Mouse (Mus musculus) embryonic fibroblast, embryonic 13.5 days (primary cell): ENCODE data around the gene Olfr818. TPM values are rescaled to one million over a fixed set of nuclear protein-coding genes. Genes with fewer than 3 reads are reported as not detected.
"Not testable (repeated sequence)": the region's sequence is repeated elsewhere in the genome, so short reads cannot be mapped to it uniquely, and the experiment has no call there.

Experiments used
- H3K27ac ChIP-seq: 2 replicates; pipeline ENCODE4 v1.5.1; 2012; ENCODE audit warnings: low read length, control low read depth, inconsistent platforms; ENCODE audit not compliant: insufficient read depth
- H3K4me1 ChIP-seq: 2 replicates; pipeline ENCODE4 v1.6.1; 2011; ENCODE audit warnings: low read length; ENCODE audit not compliant: control insufficient read depth, insufficient read depth
- H3K4me3 ChIP-seq: 2 replicates; pipeline ENCODE4 v1.5.1; 2011; ENCODE audit warnings: mild to moderate bottlenecking, control low read depth, low read length; ENCODE audit not compliant: insufficient read depth
- CTCF ChIP-seq: IDR thresholded peaks from 2 replicates; pipeline ENCODE4 v1.5.1; 2011; ENCODE audit warnings: mild to moderate bottlenecking, control low read depth, low read length, moderate library complexity, borderline replicate concordance; ENCODE audit not compliant: insufficient read depth
- POLR2A ChIP-seq: IDR thresholded peaks from 2 replicates; pipeline ENCODE4 v1.6.1; 2011; ENCODE audit warnings: low read depth, mild to moderate bottlenecking, control low read depth, low read length, moderate library complexity
- polyA plus RNA-seq: library from polyadenylated mRNA; stranded (reverse); fragments of >200 nt; gene quantifications from 2 replicates; pipeline ENCODE4 v1.2.4, GENCODE M21; 2011; ENCODE audit warnings: low read depth; ENCODE audit not compliant: missing spikeins, insufficient read length

Olfr818 gene
- polyA plus RNA-seq = not detected in 2 replicates

- Histone ChIP-seq H3K4me1 (no peaks in the 10 kb centered on the region), H3K4me3 (no peak within 1 kb of the TSS), H3K27ac (no peak within 1 kb of the TSS)
- TF ChIP-seq POLR2A = no peak
- no peak for TF ChIP-seq CTCF
Observed at GRCm38 (mm10) chr10:129949000-129949399, at the start of gene Olfr818. Olfr818 (minus strand) TSS chr10:129949100.

- H3K4me3 ChIP-seq, H3K27ac ChIP-seq, H3K4me1 ChIP-seq: not testable (repeated sequence)
Observed at GRCm38 (mm10) chr10:129984962-129985361, 36.1 kb upstream of the Olfr818 start, which contains the start of gene Gm10310. Gm10310 (minus strand) TSS chr10:129985062.

- H3K4me3 ChIP-seq, H3K4me1 ChIP-seq, H3K27ac ChIP-seq: not testable (repeated sequence)
Observed at GRCm38 (mm10) chr10:129981867-129982266, 33.0 kb upstream of the Olfr818 start.

GRCm38 (mm10) chr10:129976040-129976439 lies 27.1 kb upstream of the Olfr818 start, which contains the start of gene Olfr247:
Olfr247 (minus strand) TSS chr10:129976140.
- H3K4me1 ChIP-seq, H3K4me3 ChIP-seq, H3K27ac ChIP-seq: not testable (repeated sequence)

- H3K4me3 ChIP-seq, H3K27ac ChIP-seq, H3K4me1 ChIP-seq: not testable (repeated sequence)
Observed at GRCm38 (mm10) chr10:129972994-129973393, 24.1 kb upstream of the Olfr818 start.

- H3K4me3 ChIP-seq, H3K4me1 ChIP-seq, H3K27ac ChIP-seq: not testable (repeated sequence)
Observed at GRCm38 (mm10) chr10:129967166-129967565, 18.3 kb upstream of the Olfr818 start, which contains the start of gene Olfr819. Olfr819 (minus strand) TSS chr10:129967266.

GRCm38 (mm10) chr10:129966232-129966631 lies 17.3 kb upstream of the Olfr818 start:
- H3K4me1 ChIP-seq, H3K27ac ChIP-seq, H3K4me3 ChIP-seq: not testable (repeated sequence)

- Histone ChIP-seq H3K4me3 (no peak within 1 kb of the TSS), H3K4me1 (no peaks in the 10 kb centered on the region), H3K27ac (no peak within 1 kb of the TSS)
- no peak for TF ChIP-seq CTCF
Observed at GRCm38 (mm10) chr10:129915497-129915896, 33.4 kb downstream of the Olfr818 start, which contains the start of gene Olfr816. Olfr816 (minus strand) TSS chr10:129915597.

GRCm38 (mm10) chr10:129905767-129906166 lies 43.1 kb downstream of the Olfr818 start, which contains the start of gene Olfr815:
Olfr815 (minus strand) TSS chr10:129905867.
- H3K4me3 ChIP-seq, H3K4me1 ChIP-seq, H3K27ac ChIP-seq: not testable (repeated sequence)

Other genes starting within 250 kb of the Olfr818 start
- gene Olfr804, start 245.9 kb downstream of the Olfr818 start, polyA plus RNA-seq = not detected in 2 replicates
- not detected in 2 replicates for gene Olfr805, start 219.7 kb downstream of the Olfr818 start, polyA plus RNA-seq
- not detected in 2 replicates for gene Olfr806, start 207.2 kb downstream of the Olfr818 start, polyA plus RNA-seq
- gene Olfr807, start 191.3 kb downstream of the Olfr818 start, polyA plus RNA-seq = not detected in 2 replicates
- gene Olfr808, start 183.6 kb downstream of the Olfr818 start, polyA plus RNA-seq = not detected in 2 replicates
- not detected in 2 replicates for gene Olfr809, start 174.5 kb downstream of the Olfr818 start, polyA plus RNA-seq
- gene Olfr810, start 154.2 kb downstream of the Olfr818 start, polyA plus RNA-seq = not detected in 2 replicates
- not detected in 2 replicates for gene Olfr811, start 144.7 kb downstream of the Olfr818 start, polyA plus RNA-seq
- gene Olfr812, start 103.0 kb downstream of the Olfr818 start, polyA plus RNA-seq = not detected in 2 replicates
- not detected in 2 replicates for gene Olfr813, start 93.7 kb downstream of the Olfr818 start, polyA plus RNA-seq
- gene Olfr814, start 69.2 kb downstream of the Olfr818 start, polyA plus RNA-seq = not detected in 2 replicates
- not detected in 2 replicates for gene Olfr815, start 43.2 kb downstream of the Olfr818 start, polyA plus RNA-seq
- not detected in 2 replicates for gene Olfr816, start 33.5 kb downstream of the Olfr818 start, polyA plus RNA-seq
- gene Olfr819, start 18.2 kb upstream of the Olfr818 start, polyA plus RNA-seq = not detected in 2 replicates
- not detected in 2 replicates for gene Olfr247, start 27.0 kb upstream of the Olfr818 start, polyA plus RNA-seq
- gene Gm10310, start 36.0 kb upstream of the Olfr818 start, polyA plus RNA-seq = not detected in 2 replicates
- gene Olfr820, start 63.5 kb upstream of the Olfr818 start, polyA plus RNA-seq = not detected in 2 replicates
- not detected in 2 replicates for gene Olfr821, start 81.2 kb upstream of the Olfr818 start, polyA plus RNA-seq
- gene Olfr822, start 122.1 kb upstream of the Olfr818 start, polyA plus RNA-seq = not detected in 2 replicates
- not detected in 2 replicates for gene Olfr823, start 166.3 kb upstream of the Olfr818 start, polyA plus RNA-seq
- not detected in 2 replicates for gene Olfr824, start 180.9 kb upstream of the Olfr818 start, polyA plus RNA-seq
- gene Olfr825, start 217.7 kb upstream of the Olfr818 start, polyA plus RNA-seq = not detected in 2 replicates
- not detected in 2 replicates for gene Olfr826, start 235.1 kb upstream of the Olfr818 start, polyA plus RNA-seq